Mouse (Mus musculus) adrenal gland, postnatal 4 days (tissue): ENCODE data around the gene Slc26a10. TPM values are rescaled to one million over a fixed set of nuclear protein-coding genes. Genes with fewer than 3 reads are reported as not detected.
"Not testable (repeated sequence)": the region's sequence is repeated elsewhere in the genome, so short reads cannot be mapped to it uniquely, and the experiment has no call there.

Experiments
- DNase-seq, 2 experiments: peaks; one replicate each; pipeline ENCODE4 v3.0.0; 2021 to 2022; ENCODE audit warnings: low spot score in 2 of 2, mixed read lengths in 2 of 2
- total RNA-seq, 2 experiments: library from RNA; stranded (reverse); gene quantifications; 2 replicates each; pipeline ENCODE4 v1.2.3; 2021

Gene Slc26a10
- total RNA-seq, 2 experiments from 2014 or later, result 1.6 to 3.0 TPM

GRCm38 (mm10) chr10:127199068-127199467 is 18.6 kb upstream of the Slc26a10 start:
- DNase-seq, result no peak

GRCm38 (mm10) chr10:127198492-127198891 is 18.0 kb upstream of the Slc26a10 start:
- DNase-seq, result no peak

DNA sequence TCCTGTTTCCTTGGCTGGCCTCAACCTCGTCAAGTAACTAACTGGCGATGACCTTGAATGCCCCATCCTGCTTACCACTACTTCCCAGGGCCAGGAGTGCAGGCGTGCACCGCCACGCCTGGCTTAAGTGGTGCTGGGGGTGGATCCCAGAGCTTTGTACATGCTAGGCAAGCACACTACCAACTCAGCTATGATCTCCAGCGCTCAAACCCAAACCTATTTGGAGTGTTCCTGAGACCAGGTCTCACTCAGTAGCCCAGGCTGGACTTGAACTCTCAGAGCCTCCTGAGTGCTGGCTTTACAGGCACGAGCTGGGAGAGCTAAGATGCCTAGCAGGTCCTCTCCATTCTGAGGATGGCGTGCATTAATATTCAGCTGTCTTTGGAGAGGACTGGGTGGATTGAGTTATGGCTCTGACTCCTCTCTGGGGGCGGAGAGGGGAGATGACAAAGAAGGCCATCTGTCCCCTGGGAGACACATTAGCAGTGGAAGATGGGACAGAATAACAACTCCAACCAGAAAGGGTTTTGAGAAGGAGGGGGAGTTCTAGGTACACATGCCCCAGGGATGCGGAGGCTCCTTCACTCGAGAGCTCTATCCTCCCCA is 17.2 kb upstream of the Slc26a10 start:
- DNase-seq, result no peak

- DNase-seq, result no peak
These were observed 16.7 kb upstream of the Slc26a10 start for GRCm38 (mm10) chr10:127197104-127197503.

DNA sequence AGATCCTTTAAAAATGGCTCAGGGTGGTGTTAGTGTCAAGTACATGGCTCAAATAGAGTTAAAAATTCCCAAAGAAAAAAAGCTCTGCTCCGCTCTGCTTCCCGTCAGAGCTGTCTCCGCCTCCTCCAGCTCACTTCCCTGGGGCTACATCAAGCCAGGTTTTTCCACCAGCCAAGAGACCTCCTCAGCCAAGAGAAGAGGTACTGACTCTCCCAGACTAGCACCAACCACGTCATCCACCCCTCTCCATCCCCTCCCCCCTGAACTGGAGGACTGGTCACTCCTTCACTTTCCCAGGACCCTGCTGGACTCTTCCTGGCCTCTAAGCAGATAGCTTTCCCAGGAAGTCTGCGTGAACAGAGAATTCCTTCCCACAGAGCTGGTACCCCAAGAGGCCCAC is 15.9 kb upstream of the Slc26a10 start:
- peak in 1 of 2 experiments; percentile 27 for DNase-seq

GRCm38 (mm10) chr10:127195328-127196129 is 15.1 kb upstream of the Slc26a10 start, which contains the start of gene Dtx3:
Dtx3 (minus strand) TSS chr10:127195728.
- DNase-seq, result no peak

GRCm38 (mm10) chr10:127194428-127195327 is 14.2 kb upstream of the Slc26a10 start:
- no peak for DNase-seq

DNA sequence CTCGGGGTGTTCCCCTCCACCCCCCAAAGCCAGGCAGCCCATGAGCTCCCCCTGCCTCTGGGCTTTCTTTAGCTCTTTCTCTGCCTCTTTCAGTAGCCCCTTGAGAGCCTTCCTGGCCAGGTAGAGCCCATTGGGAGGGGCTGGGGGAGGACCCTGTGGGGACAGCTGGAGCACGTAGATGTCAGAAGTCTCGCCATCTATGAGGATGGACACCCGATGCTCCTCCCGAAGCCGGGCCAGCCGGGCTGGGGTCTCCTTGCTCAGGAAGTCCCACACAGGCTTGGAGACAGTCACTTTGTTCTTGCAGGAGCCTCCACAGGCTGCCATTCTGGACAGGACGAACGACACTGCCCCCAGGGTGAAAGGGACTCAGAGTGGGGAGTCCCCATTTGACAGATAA is 12.6 kb upstream of the Slc26a10 start:
- no peak for DNase-seq

- DNase-seq, result not testable (repeated sequence)
These were observed 11.5 kb upstream of the Slc26a10 start for GRCm38 (mm10) chr10:127192057-127192328.

DNA sequence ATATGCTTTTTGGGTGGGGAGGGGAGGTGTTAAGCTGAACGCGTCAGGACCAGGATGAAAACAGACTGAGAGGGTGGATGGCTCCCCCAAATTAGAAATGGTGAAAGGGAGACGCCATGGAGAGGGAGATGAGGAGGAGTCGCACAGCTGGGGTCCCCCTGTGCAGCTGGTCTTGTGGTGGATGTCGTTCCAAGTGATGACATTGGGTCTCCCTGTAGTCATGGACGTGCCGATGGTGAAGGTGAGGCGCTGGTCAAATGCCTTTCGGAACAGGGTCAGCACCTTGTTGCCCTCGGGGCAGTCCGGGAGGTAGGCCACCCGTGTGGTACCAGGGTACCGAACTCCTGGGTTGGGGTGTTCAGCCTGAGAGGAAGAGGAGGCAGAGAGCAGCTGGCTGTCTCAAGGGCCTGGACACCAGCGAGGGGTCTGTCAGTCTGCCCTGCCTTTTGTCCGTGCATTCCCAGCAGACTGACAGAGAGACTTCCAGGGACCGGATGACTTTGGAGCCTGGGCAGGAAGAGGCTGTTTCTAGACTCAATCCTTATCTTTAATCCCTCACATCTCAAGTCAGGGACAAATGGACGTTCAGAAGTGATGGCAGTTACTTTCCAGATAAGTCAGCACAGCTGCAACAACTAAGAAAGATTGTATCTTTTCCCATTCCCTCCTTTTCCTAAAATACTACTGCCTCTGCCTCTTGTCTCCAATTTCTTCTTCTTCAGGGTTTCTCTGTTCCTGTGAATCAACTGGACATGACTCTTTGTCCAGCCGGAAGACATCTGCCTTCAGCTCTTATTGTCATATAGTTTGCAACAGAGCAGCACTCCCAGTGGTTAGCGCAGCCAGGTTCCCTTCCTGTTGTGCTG is 11.0 kb upstream of the Slc26a10 start:
- DNase-seq, result no peak

- DNase-seq, result no peak
These were observed 10.1 kb upstream of the Slc26a10 start for GRCm38 (mm10) chr10:127190398-127191190.

GRCm38 (mm10) chr10:127189651-127190381 is 9.4 kb upstream of the Slc26a10 start, which contains the start of gene Arhgef25:
Arhgef25 (minus strand) TSS chr10:127190083.
- no peak for DNase-seq

DNA sequence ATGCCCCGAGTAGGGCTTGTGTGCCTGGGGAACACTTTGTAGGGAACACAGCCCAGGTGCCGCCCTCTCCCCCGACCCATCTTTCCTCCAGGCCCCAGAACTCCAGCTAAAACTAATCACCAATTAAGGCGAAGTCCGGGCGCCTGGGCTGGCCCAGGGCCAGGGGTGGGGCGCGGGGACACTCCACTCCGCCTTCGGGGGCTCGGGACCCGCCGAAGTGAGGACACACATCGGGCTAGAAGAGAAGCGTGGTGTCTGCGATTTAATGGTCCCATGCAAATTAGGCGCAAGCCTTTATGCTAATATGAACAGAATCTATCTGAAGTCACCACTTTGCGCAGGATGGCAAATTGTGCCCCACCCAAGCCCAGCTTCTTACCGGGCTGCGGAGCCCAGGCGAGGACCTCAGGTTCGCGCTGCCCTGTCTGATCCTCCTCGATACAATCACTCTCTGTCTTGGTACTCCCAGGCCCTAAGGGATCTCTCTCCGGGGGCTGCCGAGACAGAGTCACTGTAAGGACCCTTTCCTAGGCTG is 8.7 kb upstream of the Slc26a10 start:
- DNase-seq, result no peak

- DNase-seq, result no peak
These were observed 8.1 kb upstream of the Slc26a10 start for GRCm38 (mm10) chr10:127188465-127189115.

GRCm38 (mm10) chr10:127188079-127188453 is 7.6 kb upstream of the Slc26a10 start:
- DNase-seq, result no peak

- no peak for DNase-seq
These were observed 7.1 kb upstream of the Slc26a10 start for GRCm38 (mm10) chr10:127187371-127188078.

DNA sequence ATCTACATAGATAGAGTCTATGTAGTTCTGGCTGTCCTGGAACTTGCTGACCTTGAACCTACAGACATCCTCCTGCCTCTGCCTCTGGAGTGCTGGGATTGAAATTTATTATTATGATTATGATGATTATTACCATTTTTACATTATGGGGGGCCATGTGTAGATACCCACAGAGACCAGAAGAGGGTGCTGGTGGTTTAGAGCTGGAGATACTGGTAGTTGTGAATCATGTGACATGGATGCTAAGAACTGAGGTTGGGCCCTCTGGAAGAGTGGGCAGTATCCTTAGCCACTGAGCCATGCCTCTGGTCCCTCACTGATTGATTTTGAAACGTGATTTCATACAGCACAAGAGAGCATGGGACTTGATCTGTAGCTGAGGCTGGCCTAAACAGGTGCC is 6.0 kb upstream of the Slc26a10 start:
- DNase-seq, result no peak

- no peak for DNase-seq
These were observed 5.1 kb upstream of the Slc26a10 start for GRCm38 (mm10) chr10:127185506-127185905.
